Mouse (Mus musculus): ENCODE results near the gene Nudt9.

DNA sequence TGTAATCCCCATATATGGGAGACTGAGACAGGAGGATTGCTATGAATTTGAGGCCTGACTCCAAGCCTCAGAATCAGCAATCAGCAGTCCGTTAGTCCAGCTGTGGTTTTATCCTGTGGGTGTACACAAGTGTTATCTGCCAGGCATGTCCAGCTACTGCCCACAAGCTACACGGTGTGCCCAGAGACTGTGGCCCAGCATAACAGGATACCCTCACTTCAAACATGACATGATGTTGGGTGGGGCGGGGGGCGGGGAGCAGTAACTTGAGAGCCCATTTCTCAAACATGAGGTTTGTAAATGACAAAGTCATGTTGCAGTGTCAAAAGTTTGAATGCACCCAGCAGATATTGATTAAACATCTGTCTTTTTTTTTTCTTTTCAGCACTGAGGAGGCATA lies 9.7 kb downstream of the Nudt9 start:
- TF ChIP-seq CTCF (IDR thresholded peaks at IDR 0.05; ENCODE audit: low read depth) (no peak), EP300 (IDR thresholded peaks at IDR 0.05; ENCODE audit: low read depth) (no peak)
